Mouse (Mus musculus) neural tube, embryonic 13.5 days (tissue): ENCODE results near the gene Zfp710. TPM values are rescaled to one million over a fixed set of nuclear protein-coding genes. Genes with fewer than 3 reads are reported as not detected.

Source experiments
- ATAC-seq: fragments of 200-750 bp; cut with Nextera tagmentation; 2 replicates; pipeline ENCODE4 v1.8.0; 2017; ENCODE audit warnings: low read depth, mild to moderate bottlenecking, moderate TSS enrichment, moderate library complexity
- H3K27ac ChIP-seq: fragments of 300-500 bp; sonication (generic); replicated peaks from 2 replicates; pipeline ENCODE4 v1.5.1; 2015; ENCODE audit warnings: moderate library complexity, mild to moderate bottlenecking, inconsistent platforms
- H3K27me3 ChIP-seq: fragments of 300-500 bp; sonication (generic); 2 replicates; pipeline ENCODE4 v1.6.1; 2015; ENCODE audit warnings: mild to moderate bottlenecking, inconsistent platforms
- H3K36me3 ChIP-seq: fragments of 300-500 bp; sonication (generic); 2 replicates; pipeline ENCODE4 v1.6.1; 2015; ENCODE audit warnings: mild to moderate bottlenecking, inconsistent platforms
- H3K4me1 ChIP-seq: fragments of 300-500 bp; sonication (generic); replicated peaks from 2 replicates; pipeline ENCODE4 v1.6.1; 2015; ENCODE audit warnings: inconsistent platforms
- H3K4me2 ChIP-seq: fragments of 300-500 bp; sonication (generic); 2 replicates; pipeline ENCODE4 v1.6.1; 2015; ENCODE audit warnings: inconsistent platforms, mild to moderate bottlenecking, moderate library complexity
- H3K4me3 ChIP-seq: fragments of 300-500 bp; sonication (generic); 2 replicates; pipeline ENCODE4 v1.5.1; 2015; ENCODE audit warnings: mild to moderate bottlenecking, inconsistent platforms
- H3K9ac ChIP-seq: fragments of 300-500 bp; sonication (generic); 2 replicates; pipeline ENCODE4 v1.6.1; 2015; ENCODE audit warnings: moderate library complexity, mild to moderate bottlenecking, inconsistent platforms
- H3K9me3 ChIP-seq: fragments of 300-500 bp; sonication (generic); 2 replicates; pipeline ENCODE4 v1.6.1; 2016; ENCODE audit warnings: inconsistent platforms
- WGBS: fragments of 180-500 bp; shearing (Covaris S2); methylation state at CpG from one replicate; pipeline ENCODE4 v1.1.7; 2015; 5-methylcytosine and 5-hydroxymethylcytosine counted together
- polyA plus RNA-seq: library from polyadenylated mRNA; unstranded; fragments of >200 nt; fragmentation: Nextera tagmentation; extraction: Ambion mirVana; gene quantifications from 2 replicates; pipeline ENCODE4 v1.2.1, GENCODE M21; 2015

The Zfp710 gene
- polyA plus RNA-seq, 1 experiment from 2014 or later: 15.0 TPM

DNA sequence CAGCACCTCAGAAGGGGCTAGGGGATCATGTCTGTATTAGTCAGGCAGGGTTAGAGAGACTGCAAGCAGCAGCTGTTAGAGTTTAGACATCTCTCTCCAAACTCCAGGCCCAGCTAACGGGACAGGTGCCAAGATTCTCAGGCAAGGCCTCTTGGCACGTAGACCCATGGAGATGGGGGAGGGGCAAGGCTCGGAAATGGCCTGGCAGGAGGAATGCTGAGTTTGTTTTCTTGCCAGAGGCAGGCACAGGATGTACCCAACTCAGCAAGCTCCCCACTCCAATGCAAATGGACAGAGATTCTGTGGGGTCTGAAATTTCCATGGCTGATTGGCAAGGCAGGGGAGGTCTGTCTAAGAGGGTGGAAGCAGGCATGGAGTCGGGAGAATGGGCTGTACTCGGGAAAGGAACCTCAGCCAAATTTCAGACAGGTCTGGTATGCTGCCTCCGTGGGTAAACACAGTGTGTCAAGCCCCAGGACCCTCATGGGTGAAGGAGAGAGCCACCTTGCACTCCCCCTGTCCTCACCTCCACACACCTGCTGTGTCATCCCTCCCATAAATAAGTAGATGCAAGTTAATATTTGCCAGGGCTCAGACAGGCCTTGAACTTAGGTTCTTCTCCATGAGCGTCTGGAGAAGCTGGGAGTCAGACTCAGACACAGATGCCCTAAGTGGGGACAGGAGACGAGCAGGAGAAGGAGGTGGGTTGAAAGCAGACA is 110.0 kb downstream of the Zfp710 start:
- Histone ChIP-seq H3K36me3 (no peaks in the 10 kb centered on the region), H3K27me3 (no peaks in the 10 kb centered on the region), H3K9me3 (peaks cover 5% of the 10 kb centered on the region), H3K4me2 (no peak overlapping the region), H3K27ac (peak overlapping the region; percentile 59), H3K4me1 (peaks cover 15% of the 10 kb centered on the region), H3K9ac (no peak overlapping the region; the same call in 1 of the 2 replicates), H3K4me3 (no peak overlapping the region)
- ATAC-seq: peak; percentile 70
- WGBS: 43% methylated on average over 8 of the region's 8 CpGs

DNA sequence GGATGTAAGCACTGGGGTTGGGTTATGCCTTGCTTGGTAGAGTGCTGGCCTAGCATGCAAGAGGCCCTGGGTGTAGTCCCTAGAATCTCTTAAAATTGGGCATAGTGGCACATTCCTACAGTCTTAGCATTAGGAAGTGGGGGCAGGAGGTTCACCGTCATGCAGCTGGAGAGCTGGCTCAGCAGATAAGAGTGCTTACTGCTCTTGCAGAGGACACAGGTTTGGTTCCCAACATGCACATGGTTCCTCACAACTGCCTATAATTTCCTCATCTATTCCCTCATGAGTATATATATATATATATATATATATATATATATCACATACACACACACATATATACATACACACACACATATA is 110.5 kb downstream of the Zfp710 start:
- no peak for ATAC-seq
- Histone ChIP-seq H3K4me2 (no peak overlapping the region), H3K27ac (peak overlapping the region; percentile 59; the same call in 1 of the 2 replicates), H3K4me3 (no peak overlapping the region), H3K27me3 (no peaks in the 10 kb centered on the region), H3K9ac (no peak overlapping the region), H3K9me3 (peaks cover 5% of the 10 kb centered on the region), H3K36me3 (no peaks in the 10 kb centered on the region), H3K4me1 (peaks cover 15% of the 10 kb centered on the region)
- WGBS: 89% methylated on average over 1 of the region's 1 CpGs

DNA sequence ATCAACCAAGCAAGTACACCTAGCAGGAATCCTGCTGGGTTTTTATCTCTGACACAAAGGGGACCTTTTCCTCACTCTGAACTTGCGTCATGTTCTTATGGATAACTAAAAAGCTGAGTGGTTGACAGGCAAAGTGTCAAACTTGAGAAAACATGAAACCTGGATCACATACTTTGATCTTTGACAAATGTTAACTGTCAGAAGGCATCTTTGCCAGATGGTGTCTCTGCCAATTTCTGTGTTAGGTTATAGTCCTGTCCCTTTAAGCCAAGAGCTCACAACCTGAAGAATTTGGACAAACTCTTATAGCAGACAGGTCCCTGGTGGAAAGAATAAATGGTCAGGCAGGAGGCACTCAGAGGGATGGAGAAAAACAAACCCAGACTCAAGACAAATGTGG is 113.8 kb downstream of the Zfp710 start:
- ATAC-seq: no peak
- H3K9ac ChIP-seq: no peak overlapping the region
- WGBS: 86% methylated on average over 1 of the region's 1 CpGs
- H3K4me1 ChIP-seq: peaks cover 24% of the 10 kb centered on the region
- H3K27ac ChIP-seq: no peak overlapping the region
- no peak overlapping the region for H3K4me2 ChIP-seq
- no peaks in the 10 kb centered on the region for H3K27me3 ChIP-seq
- no peaks in the 10 kb centered on the region for H3K36me3 ChIP-seq
- peaks cover 5% of the 10 kb centered on the region for H3K9me3 ChIP-seq
- H3K4me3 ChIP-seq: no peak overlapping the region

DNA sequence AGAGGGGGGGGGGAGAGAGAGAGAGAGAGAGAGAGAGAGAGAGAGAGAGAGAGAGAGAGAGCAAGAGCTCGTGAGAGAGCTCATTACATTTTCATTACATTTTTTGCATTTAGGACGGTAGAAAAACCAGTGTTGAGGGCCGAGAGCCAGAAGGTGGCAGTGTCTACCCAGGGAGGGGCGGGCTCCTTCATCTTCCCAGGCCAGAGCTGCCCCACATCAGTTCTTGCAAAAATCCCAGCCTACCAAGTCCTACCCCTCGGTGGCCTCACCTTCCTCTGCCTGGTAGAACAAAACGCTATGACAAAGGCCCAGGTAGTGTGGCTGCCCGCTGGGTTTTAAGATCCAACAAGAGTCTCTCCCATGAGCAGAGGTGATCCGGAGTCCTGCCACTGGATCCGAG is 116.2 kb downstream of the Zfp710 start:
- H3K9ac ChIP-seq: 0 out of 2 replicates have a peak overlapping the region, but pooled peaks have one; percentile 22

More for the DNA sequence above, 116.2 kb downstream of the Zfp710 start:
- no peak overlapping the region for H3K4me3 ChIP-seq
- WGBS: 16% methylated on average over 9 of the region's 9 CpGs
- no peak overlapping the region for H3K27ac ChIP-seq
- peaks cover 17% of the 10 kb centered on the region for H3K4me1 ChIP-seq
- ATAC-seq: peak; percentile 81; the same call in 1 of the 2 replicates
- H3K27me3 ChIP-seq: no peaks in the 10 kb centered on the region
- peaks cover 5% of the 10 kb centered on the region for H3K9me3 ChIP-seq
- no peaks in the 10 kb centered on the region for H3K36me3 ChIP-seq
- no peak overlapping the region for H3K4me2 ChIP-seq

Other genes starting within 250 kb of the Zfp710 start
- not detected in 2 replicates for gene Mesp1, start 231.0 kb upstream of the Zfp710 start, polyA plus RNA-seq
- 0.96 and 1.0 TPM in 2 replicates for gene Mesp2, start 214.1 kb upstream of the Zfp710 start, polyA plus RNA-seq
- 5.8 and 6.2 TPM in 2 replicates for gene Anpep, start 163.8 kb upstream of the Zfp710 start, polyA plus RNA-seq
- 54.4 and 63.4 TPM in 2 replicates for gene Ap3s2, start 104.2 kb upstream of the Zfp710 start, polyA plus RNA-seq
- 21.6 and 22.8 TPM in 2 replicates for gene Arpin, start 89.5 kb upstream of the Zfp710 start, polyA plus RNA-seq
- gene Idh2, start 90.6 kb downstream of the Zfp710 start, polyA plus RNA-seq: 217 and 273 TPM in 2 replicates
- gene Sema4b, start 162.0 kb downstream of the Zfp710 start, polyA plus RNA-seq: 22.1 and 23.2 TPM in 2 replicates
- 31.0 and 34.6 TPM in 2 replicates for gene Cib1, start 208.0 kb downstream of the Zfp710 start, polyA plus RNA-seq
- 4.5 TPM in 2 replicates for gene Gdpgp1, start 208.1 kb downstream of the Zfp710 start, polyA plus RNA-seq
- gene Ttll13, start 221.6 kb downstream of the Zfp710 start, polyA plus RNA-seq: 1.6 and 2.8 TPM in 2 replicates
- 57.5 and 62.6 TPM in 2 replicates for gene Ngrn, start 236.4 kb downstream of the Zfp710 start, polyA plus RNA-seq
- gene Vps33b, start 244.8 kb downstream of the Zfp710 start, polyA plus RNA-seq: 23.7 and 27.7 TPM in 2 replicates